Mouse (Mus musculus) heart, postnatal 10 days (tissue): Measurements from ENCODE around the gene 0610010F05Rik. TPM values are rescaled to one million over a fixed set of nuclear protein-coding genes. Genes with fewer than 3 reads are reported as not detected.

Experiments used
- DNase-seq, 2 experiments: peaks; one replicate each; pipeline ENCODE4 v3.0.0; 2021
- intact Hi-C: fragments of 180-260 bp; cut with DNase I; formaldehyde crosslinking; loops from one replicate; pipeline ENCODE4 v1.15.1; 2025
- total RNA-seq, 2 experiments: library from RNA; stranded (reverse); gene quantifications; 2 replicates each; pipeline ENCODE4 v1.2.3; 2021

The 0610010F05Rik gene
- 10 to 100 TPM; 12.9 to 15.9 TPM for total RNA-seq

- peak; percentile 89 for DNase-seq
- intact Hi-C loops = loop anchor here (2.0 kb wide), 1 partner anchor 32 kb away; the partner anchor contains the start of genes Pex13 and Pus10
Measured at GRCm38 (mm10) chr11:23632945-23633878, at the start of gene 0610010F05Rik. Gene 0610010F05Rik (minus strand): TSS chr11:23633639.

GRCm38 (mm10) chr11:23682561-23682960 is 49.1 kb upstream of the 0610010F05Rik start:
- intact Hi-C loops = no loop called here
- DNase-seq = no peak

- DNase-seq = peak in 1 of 2 experiments; percentile 15
- intact Hi-C loops = no loop called here
Measured at GRCm38 (mm10) chr11:23680435-23680950, 47.1 kb upstream of the 0610010F05Rik start.

- DNase-seq = peak; percentile 68 to 81
- intact Hi-C loops = loop anchor here (1.0 to 10.0 kb wide), 3 partner anchors 176 to 275 kb away; no protein-coding TSS in a partner anchor
Measured at GRCm38 (mm10) chr11:23679044-23679642, 45.7 kb upstream of the 0610010F05Rik start.

GRCm38 (mm10) chr11:23676100-23676499 is 42.7 kb upstream of the 0610010F05Rik start:
- DNase-seq = no peak
- intact Hi-C loops = loop anchor here (5.0 to 10.0 kb wide), 2 partner anchors 179 to 196 kb away; no protein-coding TSS in a partner anchor

GRCm38 (mm10) chr11:23672256-23672749 is 38.9 kb upstream of the 0610010F05Rik start:
- no peak for DNase-seq
- intact Hi-C loops = loop anchor here (10.0 kb wide), 1 partner anchor 182 kb away; no protein-coding TSS in a partner anchor

GRCm38 (mm10) chr11:23667128-23667527 is 33.7 kb upstream of the 0610010F05Rik start:
- intact Hi-C loops = loop anchor here (5.0 kb wide), 1 partner anchor 105 kb away; the partner anchor contains the start of gene Rel
- peak in 1 of 2 experiments; percentile 15 for DNase-seq

GRCm38 (mm10) chr11:23666526-23666925 is 33.1 kb upstream of the 0610010F05Rik start:
- intact Hi-C loops = loop anchor here (5.0 kb wide), 1 partner anchor 106 kb away; the partner anchor contains the start of gene Rel
- no peak for DNase-seq

- peak; percentile 94 to 95 for DNase-seq
- intact Hi-C loops = loop anchor here (2.0 to 5.0 kb wide), 2 partner anchors 33 to 106 kb away; partner anchors contain the start of genes 0610010F05Rik and Rel
Measured at GRCm38 (mm10) chr11:23665798-23666501, 32.5 kb upstream of the 0610010F05Rik start, which contains the start of gene Pex13. Gene Pex13 (minus strand): TSS chr11:23665959.

GRCm38 (mm10) chr11:23665311-23665786 is 31.9 kb upstream of the 0610010F05Rik start, which contains the start of gene Pus10:
Gene Pus10 (plus strand): TSS chr11:23665674.
- intact Hi-C loops = loop anchor here (2.0 to 5.0 kb wide), 2 partner anchors 33 to 107 kb away; partner anchors contain the start of genes 0610010F05Rik and Rel
- DNase-seq = no peak

GRCm38 (mm10) chr11:23664232-23664631 is 30.8 kb upstream of the 0610010F05Rik start:
- DNase-seq = no peak
- intact Hi-C loops = loop anchor here (2.0 kb wide), 1 partner anchor 31 kb away; the partner anchor contains the start of gene 0610010F05Rik

GRCm38 (mm10) chr11:23657791-23658190 is 24.4 kb upstream of the 0610010F05Rik start:
- intact Hi-C loops = no loop called here
- DNase-seq = no peak

- intact Hi-C loops = no loop called here
Measured at GRCm38 (mm10) chr11:23653666-23654065, 20.2 kb upstream of the 0610010F05Rik start.

GRCm38 (mm10) chr11:23647835-23648234 is 14.4 kb upstream of the 0610010F05Rik start:
- DNase-seq = no peak
- intact Hi-C loops = no loop called here

More at GRCm38 (mm10) chr11:23653666-23654065, 20.2 kb upstream of the 0610010F05Rik start:
- no peak for DNase-seq

GRCm38 (mm10) chr11:23647431-23647830 is 14.0 kb upstream of the 0610010F05Rik start:
- intact Hi-C loops = no loop called here
- DNase-seq = no peak

GRCm38 (mm10) chr11:23634573-23634972 is 1.1 kb upstream of the 0610010F05Rik start:
- DNase-seq = no peak
- intact Hi-C loops = no loop called here

- intact Hi-C loops = loop anchor here (2.0 kb wide), 1 partner anchor 31 kb away; the partner anchor contains the start of genes Pex13 and Pus10
- no peak for DNase-seq
Measured at GRCm38 (mm10) chr11:23633879-23634215, 408 bp upstream of the 0610010F05Rik start.

GRCm38 (mm10) chr11:23630664-23631063 is 2.8 kb downstream of the 0610010F05Rik start:
- DNase-seq = no peak
- intact Hi-C loops = no loop called here

- intact Hi-C loops = no loop called here
- no peak for DNase-seq
Measured at GRCm38 (mm10) chr11:23618995-23619394, 14.4 kb downstream of the 0610010F05Rik start.
